Mouse (Mus musculus) embryo, embryonic 9.5 days (tissue): ENCODE measurements around the gene Rnf208.

Source experiments
- DNase-seq: peaks from one replicate; pipeline ENCODE4 v3.0.0-alpha.2; 2017; ENCODE audit errors: extremely low spot score

Gene Rnf208

DNA sequence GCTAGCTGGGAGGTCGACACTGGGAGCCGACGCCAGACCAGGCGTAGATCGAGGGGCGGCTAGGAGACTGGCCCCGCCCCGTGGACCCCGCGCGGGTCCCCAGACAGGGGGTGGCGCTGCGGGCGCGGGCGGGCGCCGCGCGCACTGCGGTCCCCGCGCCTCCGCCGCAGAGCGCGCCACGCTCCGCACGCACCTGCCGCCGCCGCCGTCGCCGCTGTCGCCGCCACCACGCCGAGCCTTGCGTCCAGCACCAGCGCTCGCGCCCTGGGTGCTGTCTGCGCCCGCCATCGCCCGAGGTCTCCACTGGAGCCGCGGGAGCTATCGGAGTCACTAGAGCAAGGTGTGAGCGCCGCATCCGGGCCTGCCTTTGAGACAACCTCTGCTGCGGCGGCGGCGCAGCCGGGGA is at the start of gene Rnf208, which contains the start of gene Cysrt1:
Gene Rnf208 (plus strand): TSS at position 155 of the 406 bp plus-strand sequence.
Gene Cysrt1 (minus strand): TSS at position 352 of the 406 bp plus-strand sequence.
- no peak for DNase-seq

DNA sequence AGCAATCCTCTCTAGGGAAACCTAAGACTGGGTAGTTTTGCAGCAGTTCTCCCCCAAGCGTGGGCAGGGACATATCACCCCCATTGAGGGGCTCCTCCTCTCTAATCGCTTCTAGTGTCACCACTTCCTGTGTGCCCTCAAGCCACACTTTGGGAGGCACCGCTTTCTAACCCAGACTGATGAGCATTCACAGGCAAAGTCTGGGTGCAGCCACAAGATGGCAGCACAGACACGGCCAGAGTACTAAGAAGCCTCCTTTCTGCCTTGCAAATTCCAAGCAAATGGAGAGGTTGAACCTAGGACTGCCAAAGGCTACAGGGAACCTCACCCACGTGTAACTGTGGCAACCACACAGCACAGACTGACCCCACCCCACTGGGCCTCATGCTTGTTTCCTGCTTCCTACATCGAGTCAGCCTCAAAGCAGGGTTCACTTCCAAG is 48.7 kb upstream of the Rnf208 start:
- peak; percentile 83 for DNase-seq

- no peak for DNase-seq
These were observed 48.0 kb upstream of the Rnf208 start for GRCm38 (mm10) chr2:25194006-25194405.

DNA sequence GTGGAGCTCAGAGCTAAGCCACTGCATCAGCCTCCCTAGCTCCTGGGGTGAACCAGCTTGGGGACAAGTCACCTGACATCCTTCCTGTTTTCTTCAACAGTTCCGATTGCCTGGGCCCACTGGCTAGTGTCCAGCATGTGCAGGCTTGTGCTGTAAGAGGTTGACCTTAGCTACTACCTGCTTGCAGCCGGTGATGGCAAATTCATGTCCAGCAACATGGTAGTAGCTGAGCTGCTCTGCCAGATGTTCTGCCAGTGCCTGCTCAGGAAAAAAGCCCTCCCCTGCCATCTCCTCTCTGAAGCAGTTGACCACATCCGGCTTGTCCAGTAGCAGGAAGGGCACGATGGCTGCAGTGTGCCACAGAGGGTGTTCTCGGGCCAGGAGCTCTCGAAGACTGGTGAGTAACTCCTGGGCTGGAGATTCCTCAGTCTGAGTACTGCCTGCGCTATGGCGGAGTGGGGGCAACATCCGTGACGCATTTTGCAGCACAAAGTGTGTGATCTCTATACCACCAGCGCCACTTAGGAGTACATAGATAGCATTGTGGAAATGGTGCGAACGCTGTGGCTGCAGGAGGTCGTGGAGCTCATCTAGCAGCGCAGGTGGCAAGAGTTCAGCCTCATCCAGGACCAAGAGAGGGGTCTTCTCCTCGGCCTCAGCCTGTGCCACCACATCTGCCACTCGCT is 47.4 kb upstream of the Rnf208 start:
- no peak for DNase-seq

DNA sequence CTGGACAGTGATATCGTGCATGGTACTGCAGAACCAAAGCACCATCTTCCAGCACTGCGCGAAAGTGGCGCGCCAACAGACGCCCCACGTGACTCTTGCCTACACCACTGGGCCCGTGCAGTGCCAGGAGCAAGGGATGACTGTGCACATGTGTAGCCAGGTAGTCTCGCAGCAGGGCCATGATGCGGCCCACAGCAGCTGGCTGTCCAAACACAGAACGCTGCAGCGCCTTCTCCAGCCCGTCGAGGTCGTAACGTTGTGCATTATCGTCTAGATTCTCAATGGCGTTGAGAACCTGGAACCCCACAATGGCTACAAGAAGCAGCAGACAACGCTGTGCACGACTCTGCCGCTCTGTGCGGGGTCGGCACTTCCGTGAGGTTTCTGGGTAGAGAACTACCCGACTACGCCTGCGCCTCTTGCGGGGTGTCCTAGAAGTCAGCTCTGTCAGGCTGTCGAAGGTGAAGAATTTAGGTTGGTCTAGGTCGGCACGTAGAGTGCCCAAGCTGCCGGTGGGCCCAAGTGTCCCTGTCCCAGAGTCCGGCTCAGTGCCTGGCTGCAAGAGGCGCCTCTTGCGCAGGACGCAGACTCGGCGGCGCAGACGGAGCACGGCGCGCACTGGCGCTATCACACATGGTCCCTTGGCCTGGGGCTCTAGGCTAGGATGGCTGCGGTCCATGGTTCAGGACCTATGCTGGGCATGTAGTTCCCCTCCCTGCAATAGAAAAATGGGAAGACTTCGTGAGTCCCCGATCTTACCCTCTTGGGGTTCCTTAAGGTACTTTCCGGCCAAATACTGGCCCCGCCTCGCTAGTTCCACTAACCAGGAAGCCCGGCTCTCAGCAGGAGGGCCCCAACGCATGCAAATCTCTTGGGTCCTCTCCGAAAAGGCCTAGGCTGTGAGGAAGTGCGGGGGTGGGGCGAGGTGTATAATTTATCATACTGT is 46.6 kb upstream of the Rnf208 start:
- peak; percentile 39 for DNase-seq

GRCm38 (mm10) chr2:25196172-25196954 is 45.7 kb upstream of the Rnf208 start, which contains the start of gene Tor4a:
Gene Tor4a (minus strand): TSS chr2:25196886.
- DNase-seq: peak; percentile 45

GRCm38 (mm10) chr2:25197191-25197590 is 44.9 kb upstream of the Rnf208 start:
- DNase-seq: no peak

GRCm38 (mm10) chr2:25197946-25198345 is 44.1 kb upstream of the Rnf208 start:
- no peak for DNase-seq

DNA sequence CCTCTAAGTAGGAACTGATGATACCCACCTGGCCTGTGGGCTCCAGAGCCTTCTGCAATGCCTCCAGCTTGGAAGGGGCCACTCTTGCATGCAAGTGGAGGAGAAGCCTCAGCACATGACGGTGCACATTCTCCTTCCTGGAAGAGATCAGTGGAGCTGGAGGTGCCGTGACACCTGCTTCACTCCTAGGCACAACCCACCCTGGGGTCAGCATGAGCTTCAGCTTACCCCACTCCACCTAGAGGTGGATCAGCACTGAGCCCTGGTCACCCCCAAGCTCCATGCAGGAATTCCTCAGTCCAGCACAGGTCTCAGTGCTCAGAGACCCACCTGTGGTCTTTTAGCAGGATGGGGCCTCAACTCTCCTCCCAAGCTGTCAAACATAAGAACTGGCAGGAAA is 41.4 kb upstream of the Rnf208 start:
- DNase-seq: no peak

DNA sequence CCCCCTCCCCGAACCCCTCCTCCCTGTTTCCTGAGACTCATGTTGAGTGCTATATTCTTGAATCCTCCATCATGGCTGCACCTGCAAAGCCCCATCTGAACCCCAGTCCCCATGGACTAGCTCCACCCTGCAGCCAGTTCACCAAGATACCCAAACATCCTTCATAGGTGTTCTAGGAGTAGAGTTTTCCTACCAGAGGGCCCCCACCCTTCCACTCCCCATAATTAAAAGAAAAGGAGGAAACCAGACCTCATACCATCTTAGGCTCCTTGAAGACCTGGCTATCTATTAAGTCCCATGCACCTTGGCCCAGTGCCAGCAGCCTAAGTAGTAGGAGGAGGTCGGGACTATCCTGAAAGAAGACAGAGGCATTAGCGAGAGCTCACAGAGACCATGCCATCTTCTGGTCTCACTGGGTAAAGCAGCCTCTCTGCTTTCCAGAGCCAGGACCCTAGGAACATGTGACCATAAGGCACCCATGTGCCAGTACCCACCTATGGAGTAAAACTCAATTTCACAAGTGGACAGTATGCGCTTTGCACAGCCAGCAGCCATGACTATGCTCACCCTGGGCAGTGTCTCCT is 38.3 kb upstream of the Rnf208 start:
- no peak for DNase-seq

DNA sequence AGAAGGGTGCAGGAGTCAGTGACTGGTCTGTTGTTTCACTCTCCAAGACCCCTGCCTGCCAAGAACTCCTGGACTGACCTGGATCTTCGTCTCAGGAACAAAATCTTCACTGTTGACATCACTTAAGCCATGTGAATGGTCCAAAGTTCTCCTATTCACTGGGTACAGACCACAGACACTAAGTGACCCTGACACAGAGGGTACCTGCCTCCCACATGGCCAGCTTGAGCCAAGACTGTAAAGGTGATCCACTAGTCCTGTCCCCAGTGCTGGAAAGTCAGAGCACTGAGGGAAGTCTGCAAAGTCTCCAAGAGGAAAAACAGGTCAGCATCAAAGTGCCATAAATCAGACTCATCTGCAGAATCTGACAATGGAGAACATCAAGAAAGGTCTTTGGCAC is 34.5 kb upstream of the Rnf208 start:
- DNase-seq: no peak

DNA sequence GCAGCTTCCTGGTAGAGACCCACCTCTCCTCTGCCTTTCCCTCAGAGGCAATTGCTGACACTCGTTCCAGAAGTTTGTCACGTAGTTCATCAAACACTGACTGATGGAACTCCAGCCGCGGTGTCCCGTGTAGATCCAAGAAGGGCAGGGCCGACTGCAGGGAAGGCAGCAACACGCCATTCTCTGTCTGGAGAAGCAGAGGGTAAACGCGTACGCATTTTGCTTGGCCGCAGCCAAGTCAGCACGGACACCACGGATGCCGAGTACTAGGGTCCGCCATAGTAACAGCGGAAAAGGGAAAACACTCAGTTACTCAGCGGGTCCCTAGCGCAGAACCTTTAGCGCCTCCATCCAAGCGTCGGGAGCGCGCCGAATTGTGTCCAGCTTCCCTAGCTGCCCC is 31.4 kb upstream of the Rnf208 start:
- no peak for DNase-seq

- DNase-seq: peak; percentile 96
These were observed 30.9 kb upstream of the Rnf208 start, which contains the start of gene Nelfb for GRCm38 (mm10) chr2:25211121-25211670. Gene Nelfb (minus strand): TSS chr2:25211489.

DNA sequence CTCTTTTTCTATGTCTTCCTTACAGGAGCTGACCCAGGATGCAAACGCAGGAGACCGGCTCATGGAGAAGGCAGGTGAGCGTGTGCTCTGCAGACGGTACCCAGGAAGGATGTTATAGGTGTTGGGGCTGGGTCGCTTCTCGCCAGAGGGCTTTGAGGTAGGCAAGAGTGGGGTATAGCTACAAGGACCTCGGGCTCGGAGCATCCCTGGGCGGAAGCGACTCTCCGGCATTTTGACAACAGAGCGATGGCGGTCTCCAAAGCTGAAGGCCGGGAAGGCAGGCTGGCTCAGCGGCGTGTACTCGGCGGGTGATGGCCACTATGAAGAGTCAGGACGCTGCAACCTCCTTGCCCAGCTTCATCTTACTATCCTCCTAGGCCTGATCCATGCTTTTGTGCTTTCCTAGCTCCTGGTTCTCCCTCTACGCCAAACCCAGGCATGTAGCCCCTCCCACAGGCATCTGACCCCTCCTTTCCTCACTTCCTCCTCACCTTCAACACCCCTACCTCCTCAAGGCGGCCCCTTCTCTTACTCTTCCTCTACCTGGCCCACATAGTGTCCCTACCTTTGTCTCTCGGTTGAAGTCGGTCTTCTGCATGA is 28.7 kb upstream of the Rnf208 start:
- DNase-seq: no peak

- DNase-seq: no peak
These were observed 27.6 kb upstream of the Rnf208 start, which contains the start of gene Stpg3 for GRCm38 (mm10) chr2:25214444-25214843. Gene Stpg3 (minus strand): TSS chr2:25214637.

DNA sequence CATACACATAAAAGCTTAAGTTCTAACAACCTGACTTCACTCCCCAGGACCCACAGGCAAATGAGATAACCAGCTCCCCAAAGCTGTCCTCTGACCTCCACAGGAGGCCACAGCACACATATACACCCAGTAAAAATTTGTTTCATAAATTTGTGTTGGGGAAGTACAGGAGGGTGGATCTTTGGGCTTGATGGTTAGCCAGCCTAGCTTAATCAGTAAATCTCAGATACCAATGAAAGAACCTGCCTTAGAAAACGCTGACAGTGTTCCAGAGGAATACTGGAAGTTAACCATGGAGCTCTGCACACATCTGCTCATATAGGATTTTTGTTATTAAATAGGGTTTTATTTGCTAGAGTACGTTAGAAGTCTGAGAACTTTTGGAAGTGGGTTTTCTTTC is 24.4 kb upstream of the Rnf208 start:
- no peak for DNase-seq

DNA sequence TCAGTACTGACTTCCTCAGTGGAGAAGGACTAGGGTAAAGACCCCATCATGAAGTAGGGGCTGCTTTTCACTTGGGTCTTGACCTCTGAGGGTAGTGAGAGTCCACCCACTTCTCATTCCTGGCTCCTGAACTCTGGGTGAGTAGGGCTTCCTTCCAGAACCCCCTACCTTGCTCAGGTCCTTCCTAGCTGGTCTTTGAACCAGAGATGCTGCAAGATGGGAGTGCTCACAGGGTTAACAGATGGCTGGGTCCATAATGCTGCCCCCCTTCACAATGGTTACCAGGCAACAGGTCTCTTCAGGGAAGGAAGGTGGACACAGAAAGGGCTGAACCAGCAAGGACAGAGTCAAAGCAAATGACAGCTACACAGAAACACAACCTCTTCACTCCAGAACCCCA is 23.6 kb upstream of the Rnf208 start, which contains the start of gene Fam166a:
Gene Fam166a (plus strand): TSS at position 301 of the 400 bp plus-strand sequence.
- DNase-seq: no peak

DNA sequence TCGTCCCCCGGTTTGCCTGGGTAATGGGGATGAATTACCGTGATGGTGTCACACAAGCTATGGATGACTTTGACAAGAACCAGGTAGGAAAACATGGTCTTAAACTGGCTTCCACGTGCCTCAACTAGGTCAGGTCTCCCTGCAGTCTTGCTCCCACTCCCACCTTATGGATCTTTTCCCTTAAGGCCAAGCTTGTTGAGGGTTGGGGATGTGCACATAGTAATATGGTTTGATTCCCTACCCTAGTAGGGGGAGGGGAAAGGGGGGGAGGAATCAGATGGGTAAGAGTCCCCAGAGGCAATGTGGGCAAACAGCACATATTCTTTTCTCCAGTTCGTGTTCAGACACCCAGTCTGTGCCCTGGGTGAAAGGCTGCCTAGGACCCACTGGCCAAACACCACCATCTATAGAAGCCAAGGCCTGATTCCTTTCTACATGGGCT is 20.7 kb upstream of the Rnf208 start:
- DNase-seq: no peak

GRCm38 (mm10) chr2:25223681-25224491 is 18.2 kb upstream of the Rnf208 start:
- no peak for DNase-seq

GRCm38 (mm10) chr2:25224492-25224765 is 17.6 kb upstream of the Rnf208 start, which contains the start of gene Tubb4b:
Gene Tubb4b (minus strand): TSS chr2:25224702.
- DNase-seq: no peak
